Mouse (Mus musculus) mature B cell (primary cell): ENCODE results near the gene Klhl29.
"Not testable (repeated sequence)": the region's sequence is repeated elsewhere in the genome, so short reads cannot be mapped to it uniquely, and the experiment has no call there.

Experiments
- in situ Hi-C: fragments of 300-500 bp; cut with MboI; formaldehyde crosslinking; loops from 2 replicates; pipeline ENCODE4 v1.14.3; 2019

The Klhl29 gene

GRCm38 (mm10) chr12:5358497-5358896 lies 17.0 kb downstream of the Klhl29 start:
- in situ Hi-C loops, result no loop called here

- in situ Hi-C loops, result no loop called here
Measured at GRCm38 (mm10) chr12:5353416-5353815, 22.1 kb downstream of the Klhl29 start.

- in situ Hi-C loops, result no loop called here
Measured at GRCm38 (mm10) chr12:5352771-5353170, 22.7 kb downstream of the Klhl29 start.

- in situ Hi-C loops, result no loop called here
Measured at GRCm38 (mm10) chr12:5350491-5351285, 24.8 kb downstream of the Klhl29 start.

GRCm38 (mm10) chr12:5345088-5345487 lies 30.4 kb downstream of the Klhl29 start:
- in situ Hi-C loops, result no loop called here

GRCm38 (mm10) chr12:5344457-5344856 lies 31.0 kb downstream of the Klhl29 start:
- in situ Hi-C loops, result not testable (repeated sequence)

GRCm38 (mm10) chr12:5340151-5340603 lies 35.3 kb downstream of the Klhl29 start:
- in situ Hi-C loops, result no loop called here

- in situ Hi-C loops, result no loop called here
Measured at GRCm38 (mm10) chr12:5336927-5337712, 38.4 kb downstream of the Klhl29 start.

GRCm38 (mm10) chr12:5336331-5336730 lies 39.2 kb downstream of the Klhl29 start:
- in situ Hi-C loops, result no loop called here

- in situ Hi-C loops, result no loop called here
Measured at GRCm38 (mm10) chr12:5334956-5335355, 40.5 kb downstream of the Klhl29 start.

- in situ Hi-C loops, result no loop called here
Measured at GRCm38 (mm10) chr12:5334175-5334574, 41.3 kb downstream of the Klhl29 start.

- in situ Hi-C loops, result no loop called here
Measured at GRCm38 (mm10) chr12:5331810-5332484, 43.5 kb downstream of the Klhl29 start.

GRCm38 (mm10) chr12:5330496-5331070 lies 44.9 kb downstream of the Klhl29 start:
- in situ Hi-C loops, result no loop called here

GRCm38 (mm10) chr12:5322444-5323087 lies 52.9 kb downstream of the Klhl29 start:
- in situ Hi-C loops, result no loop called here

GRCm38 (mm10) chr12:5321017-5321416 lies 54.5 kb downstream of the Klhl29 start:
- in situ Hi-C loops, result no loop called here

GRCm38 (mm10) chr12:5319359-5319973 lies 56.0 kb downstream of the Klhl29 start:
- in situ Hi-C loops, result no loop called here

- in situ Hi-C loops, result no loop called here
Measured at GRCm38 (mm10) chr12:5316029-5316567, 59.4 kb downstream of the Klhl29 start.

- in situ Hi-C loops, result no loop called here
Measured at GRCm38 (mm10) chr12:5307923-5308322, 67.6 kb downstream of the Klhl29 start.

GRCm38 (mm10) chr12:5305466-5305865 lies 70.0 kb downstream of the Klhl29 start:
- in situ Hi-C loops, result no loop called here

- in situ Hi-C loops, result no loop called here
Measured at GRCm38 (mm10) chr12:5303912-5304311, 71.6 kb downstream of the Klhl29 start.

- in situ Hi-C loops, result no loop called here
Measured at GRCm38 (mm10) chr12:5303100-5303499, 72.4 kb downstream of the Klhl29 start.
